Mouse (Mus musculus) brain, adult 2 months (tissue): ENCODE results near the gene Heg1.

Experiments used
- DNase-seq: peaks from one replicate; pipeline ENCODE4 v3.0.0; 2011; ENCODE audit warnings: low read depth, low spot score

Heg1 gene

GRCm38 (mm10) chr16:33820269-33821178, 136.4 kb downstream of the Heg1 start:
- peak; percentile 91 for DNase-seq
